Mouse (Mus musculus) lung, embryonic 16.5 days (tissue): ENCODE data around the gene Ndufv2. TPM values are rescaled to one million over a fixed set of nuclear protein-coding genes. Genes with fewer than 3 reads are reported as not detected.
A peak's percentile ranks its signal among the peaks of the same experiment; 100 is the strongest.

Experiments used
- ATAC-seq: fragments of 200-750 bp; cut with Nextera tagmentation; 2 replicates; pipeline ENCODE4 v1.8.0; 2017; ENCODE audit warnings: low read depth, mild to moderate bottlenecking, moderate library complexity
- H3K27ac ChIP-seq: fragments of 300-500 bp; sonication (generic); 2 replicates; pipeline ENCODE4 v1.5.1; 2014; ENCODE audit warnings: mild to moderate bottlenecking, control low read depth, low read length
- H3K27me3 ChIP-seq: fragments of 300-500 bp; sonication (generic); 2 replicates; pipeline ENCODE4 v1.6.1; 2014; ENCODE audit warnings: low read depth, low read length, mixed read lengths; ENCODE audit not compliant: control insufficient read depth, insufficient read depth
- H3K36me3 ChIP-seq: fragments of 300-500 bp; sonication (generic); 2 replicates; pipeline ENCODE4 v1.6.1; 2014; ENCODE audit warnings: low read length; ENCODE audit not compliant: control insufficient read depth, insufficient read depth
- H3K4me1 ChIP-seq: fragments of 300-500 bp; sonication (generic); replicated peaks from 2 replicates; pipeline ENCODE4 v1.6.1; 2014; ENCODE audit warnings: low read length, mixed read lengths; ENCODE audit not compliant: control insufficient read depth, insufficient read depth
- H3K4me2 ChIP-seq: fragments of 300-500 bp; sonication (generic); 2 replicates; pipeline ENCODE4 v1.6.1; 2014; ENCODE audit warnings: low read depth, low read length, control low read depth
- H3K4me3 ChIP-seq: fragments of 300-500 bp; sonication (generic); 2 replicates; pipeline ENCODE4 v1.5.1; 2014; ENCODE audit warnings: mild to moderate bottlenecking, low read length, control low read depth
- H3K9ac ChIP-seq: fragments of 300-500 bp; sonication (generic); 2 replicates; pipeline ENCODE4 v1.6.1; 2014; ENCODE audit warnings: low read length, control low read depth
- H3K9me3 ChIP-seq: fragments of 300-500 bp; sonication (generic); 2 replicates; pipeline ENCODE4 v1.6.1; 2016; ENCODE audit warnings: low read length; ENCODE audit not compliant: control insufficient read depth
- WGBS: fragments of 180-500 bp; shearing (Covaris S2); extraction: QIAGEN DNeasy Blood & Tissue Kit; methylation state at CpG from one replicate; pipeline ENCODE4 v1.1.7; 2014; 5-methylcytosine and 5-hydroxymethylcytosine counted together
- polyA plus RNA-seq: library from polyadenylated mRNA; unstranded; fragments of >200 nt; fragmentation: Nextera tagmentation; extraction: Ambion mirVana; gene quantifications from 2 replicates; pipeline ENCODE4 v1.2.1, GENCODE M21; 2015

Ndufv2 gene
- polyA plus RNA-seq, 1 experiment from 2014 or later = 298 TPM

GRCm38 (mm10) chr17:66112166-66112565 lies 10.8 kb upstream of the Ndufv2 start:
- H3K4me3 ChIP-seq = peak overlapping the region; percentile 63
- H3K27me3 ChIP-seq = no peaks in the 10 kb centered on the region
- WGBS = 25% methylated on average over 4 of the region's 4 CpGs
- peak overlapping the region; percentile 63 for H3K4me2 ChIP-seq
- H3K27ac ChIP-seq = no peak overlapping the region
- ATAC-seq = no peak
- peaks cover 15% of the 10 kb centered on the region; the same call in 1 of the 2 replicates for H3K36me3 ChIP-seq
- H3K4me1 ChIP-seq = peaks cover 13% of the 10 kb centered on the region
- no peaks in the 10 kb centered on the region for H3K9me3 ChIP-seq
- peak overlapping the region; percentile 77 for H3K9ac ChIP-seq

DNA sequence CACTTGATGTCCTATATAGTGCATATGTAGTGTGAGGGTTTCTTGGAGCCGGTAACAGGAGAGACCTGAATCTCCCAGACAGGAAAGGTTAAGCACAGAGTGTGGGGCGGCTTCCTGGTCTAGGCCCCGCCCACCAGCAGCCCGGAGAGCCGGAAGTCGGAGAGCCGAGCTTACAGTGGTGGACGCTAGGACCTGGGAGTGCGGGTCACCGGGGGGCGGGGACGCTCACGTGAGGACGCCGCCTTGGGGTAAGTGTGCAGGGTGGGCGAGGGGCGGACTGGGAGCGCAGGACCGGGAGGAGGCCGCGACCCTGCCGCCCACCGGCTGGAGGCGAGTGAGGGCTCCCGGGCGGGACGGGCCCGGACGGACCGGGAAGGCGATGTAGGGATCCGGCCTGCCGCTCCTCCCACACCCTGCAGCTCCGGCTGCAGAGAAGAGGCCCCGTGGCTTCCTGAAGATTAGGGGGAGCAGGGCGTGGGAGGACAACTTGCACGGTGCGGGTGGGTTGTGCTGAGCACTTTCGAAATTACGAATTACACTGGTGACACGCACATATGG lies 10.1 kb upstream of the Ndufv2 start, which contains the start of gene Washc1:
Gene Washc1, plus strand, starts transcription at position 144 of the 558 bp plus-strand sequence.
- Histone ChIP-seq H3K9ac (peak within 1 kb of the TSS; percentile 77), H3K4me1 (peaks cover 13% of the 10 kb centered on the region), H3K9me3 (no peaks in the 10 kb centered on the region), H3K27me3 (no peaks in the 10 kb centered on the region), H3K4me3 (peak within 1 kb of the TSS; percentile 63), H3K4me2 (peak within 1 kb of the TSS; percentile 63), H3K36me3 (peaks cover 10% of the 10 kb centered on the region; the same call in 1 of the 2 replicates), H3K27ac (peak within 1 kb of the TSS; percentile 33)
- peak; percentile 99 for ATAC-seq
- under 1% methylated on average over 41 of the region's 41 CpGs for WGBS

- ATAC-seq = no peak
- H3K4me2 ChIP-seq = peak overlapping the region; percentile 48
- peak overlapping the region; percentile 77 for H3K9ac ChIP-seq
- WGBS = 24% methylated on average over 6 of the region's 6 CpGs
- no peaks in the 10 kb centered on the region for H3K27me3 ChIP-seq
- peaks cover 13% of the 10 kb centered on the region for H3K4me1 ChIP-seq
- no peaks in the 10 kb centered on the region for H3K9me3 ChIP-seq
- peak overlapping the region; percentile 33; the same call in 1 of the 2 replicates for H3K27ac ChIP-seq
- peak overlapping the region; percentile 63 for H3K4me3 ChIP-seq
- H3K36me3 ChIP-seq = peaks cover 7% of the 10 kb centered on the region; the same call in 1 of the 2 replicates
Observed at GRCm38 (mm10) chr17:66110746-66111145, 9.4 kb upstream of the Ndufv2 start.

GRCm38 (mm10) chr17:66108198-66108597 lies 6.8 kb upstream of the Ndufv2 start:
- H3K4me1 ChIP-seq = peaks cover 13% of the 10 kb centered on the region
- WGBS = 80% methylated on average over 4 of the region's 4 CpGs

GRCm38 (mm10) chr17:66107466-66107865 lies 6.1 kb upstream of the Ndufv2 start:
- Histone ChIP-seq H3K27me3 (no peaks in the 10 kb centered on the region), H3K36me3 (no peaks in the 10 kb centered on the region), H3K4me2 (no peak overlapping the region), H3K27ac (no peak overlapping the region), H3K4me3 (no peak overlapping the region), H3K4me1 (peaks cover 10% of the 10 kb centered on the region), H3K9ac (no peak overlapping the region), H3K9me3 (no peaks in the 10 kb centered on the region)
- no peak for ATAC-seq
- WGBS = 64% methylated on average over 8 of the region's 8 CpGs

More at GRCm38 (mm10) chr17:66108198-66108597, 6.8 kb upstream of the Ndufv2 start:
- Histone ChIP-seq H3K4me3 (no peak overlapping the region), H3K27me3 (no peaks in the 10 kb centered on the region), H3K4me2 (no peak overlapping the region), H3K9me3 (no peaks in the 10 kb centered on the region), H3K9ac (no peak overlapping the region), H3K27ac (no peak overlapping the region), H3K36me3 (no peaks in the 10 kb centered on the region)
- no peak for ATAC-seq

DNA sequence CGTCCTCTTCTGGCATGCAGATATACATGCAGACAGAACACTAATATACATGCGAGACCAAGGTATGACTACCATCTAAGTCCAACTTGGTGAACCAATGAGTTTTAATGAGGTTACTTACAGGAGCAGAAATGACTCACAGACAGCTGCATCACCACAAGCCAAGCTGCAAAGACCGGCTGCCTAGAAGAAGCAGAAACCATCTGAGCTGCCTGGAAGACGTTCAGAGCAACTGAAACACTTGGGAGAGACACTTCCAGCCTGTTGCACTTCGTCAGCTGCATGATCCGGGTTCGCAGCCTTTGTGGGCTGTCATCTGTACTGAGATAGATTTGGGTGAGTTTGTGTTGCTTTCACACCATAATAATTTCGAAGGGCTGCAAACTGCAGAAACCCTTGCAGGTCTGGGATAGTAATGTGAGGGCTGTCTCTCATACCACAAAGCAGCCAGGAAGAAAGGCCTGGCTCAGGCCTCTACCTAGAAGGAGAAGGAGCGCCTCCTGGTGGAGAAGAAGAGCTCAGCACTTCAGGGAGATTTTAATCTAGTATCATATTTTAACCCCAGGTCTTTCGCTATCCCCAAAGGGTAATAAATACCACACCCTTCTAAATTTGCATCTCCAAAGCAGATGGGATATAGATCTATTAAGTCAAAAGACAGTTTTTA lies 5.4 kb upstream of the Ndufv2 start:
- Histone ChIP-seq H3K36me3 (no peaks in the 10 kb centered on the region), H3K27me3 (no peaks in the 10 kb centered on the region), H3K9me3 (no peaks in the 10 kb centered on the region), H3K4me3 (no peak overlapping the region), H3K4me2 (no peak overlapping the region), H3K4me1 (0 out of 2 replicates have a peak, but pooled peaks cover 5% of the 10 kb centered on the region), H3K9ac (no peak overlapping the region), H3K27ac (no peak overlapping the region)
- WGBS = 52% methylated on average over 10 of the region's 10 CpGs
- ATAC-seq = no peak

DNA sequence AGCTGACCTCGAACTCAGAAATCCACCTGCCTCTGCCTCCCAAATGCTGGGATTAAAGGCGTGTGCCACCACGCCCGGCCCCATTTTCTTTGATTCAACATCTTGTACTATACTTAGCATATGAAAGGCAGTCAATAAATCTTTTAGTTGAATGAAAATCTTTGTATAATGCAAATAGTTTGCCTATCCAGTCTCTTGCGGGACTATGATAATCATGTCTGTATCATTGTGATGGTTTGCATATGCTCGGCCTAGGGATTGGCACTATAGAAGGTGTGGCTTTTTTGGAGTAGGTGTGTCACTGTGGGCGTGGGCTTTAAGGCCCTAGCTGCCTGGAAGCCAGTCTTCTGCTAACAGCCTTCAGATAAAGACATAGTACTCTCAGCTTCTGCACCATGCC lies 2.7 kb upstream of the Ndufv2 start:
- Histone ChIP-seq H3K27me3 (no peaks in the 10 kb centered on the region), H3K4me3 (no peak overlapping the region)
- 83% methylated on average over 7 of the region's 7 CpGs for WGBS

GRCm38 (mm10) chr17:66100566-66101379 lies 586 bp downstream of the Ndufv2 start:
- Histone ChIP-seq H3K4me2 (peak overlapping the region; percentile 95), H3K27ac (peak overlapping the region; percentile 95), H3K36me3 (no peaks in the 10 kb centered on the region), H3K9me3 (no peaks in the 10 kb centered on the region), H3K4me3 (peak overlapping the region; percentile 95), H3K27me3 (no peaks in the 10 kb centered on the region), H3K9ac (peak overlapping the region; percentile 95), H3K4me1 (peaks cover 11% of the 10 kb centered on the region)
- WGBS = under 1% methylated on average over 41 of the region's 41 CpGs
- no peak for ATAC-seq

More for the DNA sequence above, 2.7 kb upstream of the Ndufv2 start:
- Histone ChIP-seq H3K9ac (no peak overlapping the region), H3K27ac (no peak overlapping the region), H3K36me3 (no peaks in the 10 kb centered on the region), H3K9me3 (no peaks in the 10 kb centered on the region), H3K4me2 (no peak overlapping the region), H3K4me1 (peaks cover 11% of the 10 kb centered on the region)
- no peak for ATAC-seq

- Histone ChIP-seq H3K4me1 (no peaks in the 10 kb centered on the region), H3K27ac (no peak overlapping the region), H3K27me3 (no peaks in the 10 kb centered on the region), H3K4me3 (no peak overlapping the region), H3K4me2 (no peak overlapping the region), H3K9me3 (no peaks in the 10 kb centered on the region), H3K9ac (no peak overlapping the region), H3K36me3 (peaks cover 11% of the 10 kb centered on the region)
- ATAC-seq = no peak
- 72% methylated on average over 3 of the region's 3 CpGs for WGBS
Observed at GRCm38 (mm10) chr17:66092664-66093063, 8.7 kb downstream of the Ndufv2 start.
